Mouse (Mus musculus) CH12.LX (cell line): ENCODE measurements around the gene Uvrag. TPM values are rescaled to one million over a fixed set of nuclear protein-coding genes. Genes with fewer than 3 reads are reported as not detected.

Experiments used
- DNase-seq: peaks from one replicate; pipeline ENCODE4 v3.0.0-alpha.2; 2013; ENCODE audit errors: extremely low read depth
- H3K27ac ChIP-seq: 2 replicates; pipeline ENCODE4 v1.5.1; 2012; ENCODE audit warnings: low read depth, mild to moderate bottlenecking, control low read depth, moderate library complexity; ENCODE audit not compliant: insufficient read depth
- H3K27me3 ChIP-seq: replicated peaks from 2 replicates; pipeline ENCODE3; 2012; ENCODE audit warnings: inconsistent platforms
- H3K36me3 ChIP-seq, 2 experiments: replicated peaks in 1 of 2; 2 replicates each; pipeline versions ENCODE3 to v1.6.1; 2012; ENCODE audit warnings: inconsistent platforms in 1 of 2, low read length in 1 of 2, mild to moderate bottlenecking in 1 of 2, mixed read lengths in 1 of 2, moderate library complexity in 1 of 2; ENCODE audit not compliant: control insufficient read depth in 1 of 2, insufficient read depth in 1 of 2
- H3K4me1 ChIP-seq, 2 experiments: 2 replicates each; pipeline ENCODE4 v1.6.1; 2012; ENCODE audit warnings: inconsistent platforms in 1 of 2, moderate library complexity in 1 of 2; ENCODE audit not compliant: insufficient read depth in 2 of 2, control insufficient read depth in 1 of 2
- H3K4me2 ChIP-seq: 2 replicates; pipeline ENCODE4 v1.6.1; 2012; ENCODE audit warnings: low read depth, mild to moderate bottlenecking, control low read depth; ENCODE audit not compliant: poor library complexity, insufficient read depth, severe bottlenecking
- H3K4me3 ChIP-seq, 3 experiments: fragments of 150-350 bp in 1 of 3; sonication (generic) in 1 of 3; replicated peaks in 1 of 3; 2 replicates each; pipeline versions ENCODE3 to v1.5.1; 2011 to 2012; ENCODE audit warnings: low read depth in 2 of 3, low read length in 2 of 3, mild to moderate bottlenecking in 2 of 3, moderate library complexity in 2 of 3, control low read depth in 1 of 3, improper control_type of control experiment in 1 of 3, inconsistent platforms in 1 of 3, mixed read lengths in 1 of 3; ENCODE audit not compliant: poor library complexity in 1 of 3
- H3K79me2 ChIP-seq: replicated peaks from 2 replicates; pipeline ENCODE4 v1.6.1; 2012; ENCODE audit warnings: mild to moderate bottlenecking, moderate library complexity; ENCODE audit not compliant: control insufficient read depth, poor library complexity, insufficient read depth, severe bottlenecking; ENCODE audit errors: extremely low read depth
- H3K9ac ChIP-seq: 2 replicates; pipeline ENCODE4 v1.6.1; 2012; ENCODE audit warnings: low read depth, mild to moderate bottlenecking, control low read depth, moderate library complexity; ENCODE audit not compliant: insufficient read depth
- H3K9me3 ChIP-seq: replicated peaks from 2 replicates; pipeline ENCODE3; 2012; ENCODE audit warnings: low read length, inconsistent platforms, mixed read lengths
- BHLHE40 ChIP-seq: IDR thresholded peaks from 2 replicates; pipeline ENCODE4 v1.6.1; 2011; ENCODE audit warnings: mild to moderate bottlenecking, low read depth, low read length, improper control_type of control experiment
- CHD1 ChIP-seq: IDR thresholded peaks from 2 replicates; pipeline ENCODE4 v1.6.1; 2012; ENCODE audit warnings: low read depth, low read length, improper control_type of control experiment, inconsistent platforms
- CTCF ChIP-seq, 2 experiments: IDR thresholded peaks in 1 of 2; conservative IDR thresholded peaks in 1 of 2; 2 replicates each; pipeline ENCODE4 v1.5.1; 2011 to 2012; ENCODE audit warnings: low read depth in 2 of 2, low read length in 2 of 2, improper control_type of control experiment in 1 of 2, inconsistent platforms in 1 of 2, mild to moderate bottlenecking in 1 of 2, moderate library complexity in 1 of 2
- EP300 ChIP-seq: IDR thresholded peaks from 2 replicates; pipeline ENCODE4 v1.6.1; 2011; ENCODE audit warnings: low read length, improper control_type of control experiment
- ETS1 ChIP-seq: conservative IDR thresholded peaks from 2 replicates; pipeline ENCODE4 v1.6.1; 2012; ENCODE audit warnings: low read depth, mild to moderate bottlenecking, inconsistent platforms, low read length, improper control_type of control experiment, moderate library complexity
- GABPA ChIP-seq: IDR thresholded peaks from 2 replicates; pipeline ENCODE4 v1.6.1; 2012; ENCODE audit warnings: low read depth, low read length, improper control_type of control experiment, inconsistent platforms; ENCODE audit not compliant: insufficient replicate concordance
- HCFC1 ChIP-seq: IDR thresholded peaks from 2 replicates; pipeline ENCODE4 v1.6.1; 2012; ENCODE audit warnings: low read depth, mild to moderate bottlenecking, inconsistent platforms, low read length, improper control_type of control experiment
- MEF2A ChIP-seq: IDR thresholded peaks from 2 replicates; pipeline ENCODE4 v1.6.1; 2014; ENCODE audit warnings: low read depth, mild to moderate bottlenecking, inconsistent platforms, low read length, improper control_type of control experiment, borderline replicate concordance
- PAX5 ChIP-seq: IDR thresholded peaks from 2 replicates; pipeline ENCODE4 v1.6.1; 2012; ENCODE audit warnings: low read length, inconsistent platforms, mixed read lengths
- RAD21 ChIP-seq: IDR thresholded peaks from 2 replicates; pipeline ENCODE4 v1.6.1; 2011; ENCODE audit warnings: low read depth, mild to moderate bottlenecking, low read length, improper control_type of control experiment, moderate library complexity
- RCOR1 ChIP-seq: conservative IDR thresholded peaks from 2 replicates; pipeline ENCODE4 v1.6.1; 2012; ENCODE audit warnings: low read depth, mild to moderate bottlenecking, inconsistent platforms, low read length, improper control_type of control experiment
- SIN3A ChIP-seq: IDR thresholded peaks from 2 replicates; pipeline ENCODE4 v1.6.1; 2012; ENCODE audit warnings: low read length, improper control_type of control experiment, inconsistent platforms
- SMC3 ChIP-seq: IDR thresholded peaks from 2 replicates; pipeline ENCODE4 v1.6.1; 2011; ENCODE audit warnings: low read depth, low read length, improper control_type of control experiment
- USF2 ChIP-seq: conservative IDR thresholded peaks from 2 replicates; pipeline ENCODE4 v1.6.1; 2011; ENCODE audit warnings: low read depth, low read length, improper control_type of control experiment
- ZC3H11A ChIP-seq: IDR thresholded peaks from 2 replicates; pipeline ENCODE4 v1.6.1; 2012; ENCODE audit warnings: low read depth, mild to moderate bottlenecking, inconsistent platforms, low read length, improper control_type of control experiment
- dilution Hi-C: fragments of 300-500 bp; cut with MboI; formaldehyde crosslinking; loops from 2 replicates; pipeline ENCODE4 v1.14.3; 2020; ENCODE audit warnings: low sequenced_read_pairs; ENCODE audit not compliant: extremely low pct_unique_long_range_greater_than_20kb, extremely low pct_ligation_motif_present
- in situ Hi-C: fragments of 300-500 bp; cut with MboI; formaldehyde crosslinking; loops from 3 replicates; pipeline ENCODE4 v1.14.3; 2019; ENCODE audit warnings: low sequenced_read_pairs, low pct_ligation_motif_present, low pct_unique_long_range_greater_than_20kb, mixed read lengths
- polyA plus RNA-seq: library from polyadenylated mRNA; unstranded; fragments of >175 nt; gene quantifications from 2 replicates; pipeline ENCODE4 v1.2.1, GENCODE M21; 2012; ENCODE audit warnings: low read depth; ENCODE audit not compliant: insufficient read length
- total RNA-seq, 2 experiments: library from RNA; depleted of rRNA; stranded (reverse); fragments of 300-350 nt in 1 of 2; fragments of >200 nt in 1 of 2; gene quantifications; 2 replicates each; pipeline ENCODE4 v1.2.3; 2012 to 2014

The Uvrag gene
- total and polyA plus RNA-seq, 3 experiments: 20.6 to 47.4 (median 37.5) TPM

GRCm38 (mm10) chr7:99128020-99128950 lies 12.7 kb downstream of the Uvrag start:
- peak overlapping the region; percentile 58 for H3K4me2 ChIP-seq
- dilution Hi-C loops: no loop called here
- H3K79me2 ChIP-seq: peaks cover 14% of the 10 kb centered on the region
- H3K27me3 ChIP-seq: no peaks in the 10 kb centered on the region
- no peak for DNase-seq
- H3K4me3 ChIP-seq: peak overlapping the region in 1 of 3 experiments; percentile 31
- no peak overlapping the region; the same call in 1 of the 2 replicates for H3K9ac ChIP-seq
- peaks cover 12% of the 10 kb centered on the region for H3K9me3 ChIP-seq
- H3K36me3 ChIP-seq: peaks cover 0 to 32% of the 10 kb centered on the region in 2 experiments
- no peak overlapping the region for H3K27ac ChIP-seq
- H3K4me1 ChIP-seq: peaks cover 4 to 97% of the 10 kb centered on the region in 2 experiments
- TF ChIP-seq SIN3A (0 out of 2 replicates have a peak, but pooled peaks have one; percentile 32), USF2 (no peak)
- in situ Hi-C loops: no loop called here

DNA sequence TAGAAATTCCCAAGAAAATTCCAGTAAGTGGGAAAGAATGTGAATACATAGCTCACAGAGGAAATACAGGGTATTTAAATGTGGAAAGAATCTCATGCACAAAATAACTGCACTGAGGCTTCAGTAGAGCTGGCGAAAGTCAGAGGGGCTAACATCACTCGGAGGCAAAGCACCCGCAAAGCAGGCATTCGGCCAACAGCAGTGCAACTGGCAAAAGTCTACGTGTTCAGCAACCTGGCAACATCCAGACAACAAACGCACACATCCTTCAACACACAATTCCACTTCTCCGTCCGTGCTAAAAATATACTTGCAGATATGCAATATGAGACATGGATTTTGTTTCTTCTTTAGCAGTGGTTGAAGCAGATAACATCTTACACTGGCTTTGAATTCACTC lies 14.9 kb downstream of the Uvrag start:
- DNase-seq: no peak
- Histone ChIP-seq H3K36me3 (peaks cover 0 to 32% of the 10 kb centered on the region in 2 experiments), H3K4me1 (peaks cover 4 to 96% of the 10 kb centered on the region in 2 experiments), H3K9ac (no peak overlapping the region), H3K4me3 (peak overlapping the region in 1 of 3 experiments; percentile 1), H3K79me2 (peaks cover 8% of the 10 kb centered on the region), H3K27me3 (no peaks in the 10 kb centered on the region), H3K9me3 (peaks cover 12% of the 10 kb centered on the region), H3K27ac (no peak overlapping the region), H3K4me2 (no peak overlapping the region)
- TF ChIP-seq CTCF (conservative IDR thresholded peaks at IDR 0.05 in 1 of 2, IDR thresholded peaks at IDR 0.05 in 1 of 2; ENCODE audit: low read depth in 2 of 2, low read length in 2 of 2) (no peak), RAD21 (no peak), CHD1 (no peak), ZC3H11A (no peak), ETS1 (no peak), HCFC1 (no peak), EP300 (no peak), BHLHE40 (no peak), MEF2A (no peak), RCOR1 (no peak), GABPA (no peak), PAX5 (no peak), SMC3 (no peak)
- dilution Hi-C loops (no loop called here), in situ Hi-C loops (no loop called here)
